9 mouse cellular contexts compared by ENCODE assay signal in the genomic region with DNA sequence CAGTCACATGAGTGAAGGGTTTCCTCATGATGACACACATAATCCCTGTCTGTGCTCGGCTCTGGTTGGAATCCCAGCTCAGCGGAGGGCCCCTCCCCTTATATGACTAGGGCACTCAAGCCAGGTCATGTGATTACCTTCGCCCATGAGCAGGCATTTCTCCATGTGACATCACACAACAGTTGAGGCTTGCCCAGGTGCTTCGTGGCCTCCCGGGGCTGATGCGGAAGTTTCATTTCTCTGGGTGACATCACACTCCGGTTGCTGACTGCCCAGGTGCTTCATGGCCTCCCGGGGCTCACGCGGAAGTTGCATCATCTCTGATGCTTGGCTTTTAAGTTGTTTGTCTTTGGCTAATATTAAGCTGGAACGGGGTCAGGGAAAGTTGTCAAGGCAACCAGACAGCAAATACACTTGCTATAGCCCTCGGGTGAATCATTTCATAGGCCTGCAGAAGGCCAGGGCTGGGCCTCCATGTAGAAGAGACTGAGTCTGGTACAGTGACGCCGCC. TPM values are rescaled to one million over a fixed set of nuclear protein-coding genes. Genes with fewer than 3 reads are reported as not detected.
DNase-seq lines count a peak whose midpoint lies in the region; ATAC-seq lines count a peak whose summit lies in the region.
"Had no signal": no experiment of that assay in that cellular context is flagged by ENCODE, and none has a peak within 500 bp of the region (broad histone marks: within the 10 kb centered on the region; RNA-seq: fewer than 3 reads in every experiment).

No protein-coding gene starts in this region.

- H3K27me3 ChIP-seq in heart, embryonic 12.5 days (replicated peaks): no peaks in the 10 kb centered on the region; the same call in 1 of the 2 replicates
- H3K27me3 ChIP-seq in liver, embryonic 11.5 days (replicated peaks; ENCODE audit: control insufficient read depth, insufficient read depth, low read length): no peaks in the 10 kb centered on the region; the same call in 1 of the 2 replicates
- H3K27me3 ChIP-seq in splenic B cell, adult 2 months (ENCODE audit: control insufficient read depth, insufficient read depth, low read length, poor library complexity, severe bottlenecking): no peaks in the 10 kb centered on the region
- no peaks in the 10 kb centered on the region for H3K27me3 ChIP-seq in forebrain, embryonic 16.5 days (replicated peaks; ENCODE audit: control insufficient read depth, insufficient read depth, low read length)

- no peak overlapping the region for H3K27ac ChIP-seq in heart, embryonic 12.5 days (ENCODE audit: poor library complexity, severe bottlenecking)
- H3K27ac ChIP-seq in liver, embryonic 11.5 days (ENCODE audit: low read depth, low read length): no peak overlapping the region
- no peak overlapping the region for H3K27ac ChIP-seq in forebrain, embryonic 16.5 days (ENCODE audit: low read length)
- H3K27ac ChIP-seq: heart, adult 2 months had no signal

- no peaks in the 10 kb centered on the region for H3K36me3 ChIP-seq in heart, embryonic 12.5 days
- no peaks in the 10 kb centered on the region for H3K36me3 ChIP-seq in liver, embryonic 11.5 days (ENCODE audit: control insufficient read depth, insufficient read depth, low read length)
- no peaks in the 10 kb centered on the region for H3K36me3 ChIP-seq in splenic B cell, adult 2 months (ENCODE audit: control insufficient read depth, insufficient read depth, low read length, poor library complexity, severe bottlenecking)
- H3K36me3 ChIP-seq in forebrain, embryonic 16.5 days (ENCODE audit: control insufficient read depth, insufficient read depth): no peaks in the 10 kb centered on the region

- ATAC-seq in heart, embryonic 12.5 days (ENCODE audit: insufficient number of reproducible peaks, low FRiP score): no peak; the same call in 1 of the 2 replicates
- peak; percentile 55; the same call in 1 of the 2 replicates for ATAC-seq in liver, embryonic 11.5 days (replicated peaks; ENCODE audit: low FRiP score)
- ATAC-seq in forebrain, embryonic 16.5 days: no peak

- no peak overlapping the region for H3K9ac ChIP-seq in heart, embryonic 12.5 days
- H3K9ac ChIP-seq in liver, embryonic 11.5 days (ENCODE audit: low read depth, low read length): no peak overlapping the region
- H3K9ac ChIP-seq in forebrain, embryonic 16.5 days (replicated peaks; ENCODE audit: low read depth, low read length): no peak overlapping the region

- H3K9me3 ChIP-seq in heart, embryonic 12.5 days (replicated peaks): no peaks in the 10 kb centered on the region
- no peaks in the 10 kb centered on the region for H3K9me3 ChIP-seq in liver, embryonic 11.5 days (ENCODE audit: control insufficient read depth, low read length)
- H3K9me3 ChIP-seq in forebrain, embryonic 16.5 days (ENCODE audit: control insufficient read depth, low read length): no peaks in the 10 kb centered on the region

- no peak overlapping the region for H3K4me2 ChIP-seq in heart, embryonic 12.5 days
- no peak overlapping the region for H3K4me2 ChIP-seq in liver, embryonic 11.5 days
- no peak overlapping the region for H3K4me2 ChIP-seq in forebrain, embryonic 16.5 days (ENCODE audit: low read length)

- no peak overlapping the region for H3K4me3 ChIP-seq in heart, embryonic 12.5 days
- no peak overlapping the region for H3K4me3 ChIP-seq in liver, embryonic 11.5 days (ENCODE audit: low read depth, low read length)
- H3K4me3 ChIP-seq in forebrain, embryonic 16.5 days (replicated peaks; ENCODE audit: low read length): no peak overlapping the region
- H3K4me3 ChIP-seq: heart, adult 2 months had no signal

- H3K4me1 ChIP-seq in heart, embryonic 12.5 days (replicated peaks): peaks cover 14% of the 10 kb centered on the region
- H3K4me1 ChIP-seq in liver, embryonic 11.5 days (replicated peaks; ENCODE audit: control insufficient read depth, insufficient read depth, low read length): peaks cover 4% of the 10 kb centered on the region; the same call in 1 of the 2 replicates
- H3K4me1 ChIP-seq in forebrain, embryonic 16.5 days (replicated peaks; ENCODE audit: control insufficient read depth, insufficient read depth, low read length): no peaks in the 10 kb centered on the region

- WGBS in heart, embryonic 12.5 days: 69% methylated on average over 14 of the region's 14 CpGs
- 67% methylated on average over 14 of the region's 14 CpGs for WGBS in liver, embryonic 11.5 days
- WGBS in forebrain, embryonic 16.5 days: 80% methylated on average over 14 of the region's 14 CpGs

- DNase-seq in heart, adult 11 months: peak; percentile 97
- DNase-seq in fat pad, adult 2 months (ENCODE audit: extremely low read depth, low read depth, low spot score): peak; percentile 69
- no peak for DNase-seq in liver, embryonic 11.5 days (ENCODE audit: low spot score)
- peak; percentile 91 for DNase-seq in splenic B cell, adult 2 months (ENCODE audit: low read depth, low spot score)
- no peak for DNase-seq in cerebellum, postnatal 36 days
- no peak for DNase-seq in T-cell, adult 2 months (ENCODE audit: low spot score)

RNA-seq across cellular contexts. Expression of gene Nenf, which starts 40.4 kb away (rescaled TPM):
- 103 and 105 TPM in 2 replicates for polyA plus RNA-seq in heart, embryonic 12.5 days (2016; fragmentation: Nextera tagmentation; extraction: Ambion mirVana)
- polyA plus RNA-seq in liver, embryonic 11.5 days (2014; fragmentation: Nextera tagmentation; extraction: Ambion mirVana): 53.6 and 56.4 TPM in 2 replicates
- polyA plus RNA-seq in forebrain, embryonic 16.5 days (2015; fragmentation: Nextera tagmentation; extraction: Ambion mirVana): 94.8 and 101 TPM in 2 replicates

RNA-seq across cellular contexts. Expression of gene Tmem206, which starts 48.1 kb away (rescaled TPM):
- polyA plus RNA-seq in heart, embryonic 12.5 days (2016; fragmentation: Nextera tagmentation; extraction: Ambion mirVana): 16.6 and 18.1 TPM in 2 replicates
- 15.4 and 18.8 TPM in 2 replicates for polyA plus RNA-seq in liver, embryonic 11.5 days (2014; fragmentation: Nextera tagmentation; extraction: Ambion mirVana)
- polyA plus RNA-seq in forebrain, embryonic 16.5 days (2015; fragmentation: Nextera tagmentation; extraction: Ambion mirVana): 54.0 and 56.3 TPM in 2 replicates

RNA-seq across cellular contexts. Expression of gene Atf3, which starts 59.8 kb away (rescaled TPM):
- 17.0 and 17.6 TPM in 2 replicates for polyA plus RNA-seq in heart, embryonic 12.5 days (2016; fragmentation: Nextera tagmentation; extraction: Ambion mirVana)
- polyA plus RNA-seq in liver, embryonic 11.5 days (2014; fragmentation: Nextera tagmentation; extraction: Ambion mirVana): 3.1 and 3.6 TPM in 2 replicates
- polyA plus RNA-seq in forebrain, embryonic 16.5 days (2015; fragmentation: Nextera tagmentation; extraction: Ambion mirVana): 0.80 and 0.95 TPM in 2 replicates

Comparison
In these comparisons a context has a peak if more than half of its experiments do, and no peak if none do; other contexts are left out.
1. DNase-seq: peak in heart, adult 11 months (single experiment), fat pad, adult 2 months (single experiment) and splenic B cell, adult 2 months (single experiment); none in liver, embryonic 11.5 days (single experiment), cerebellum, postnatal 36 days (0 of 2) and T-cell, adult 2 months (single experiment).